Mouse (Mus musculus) myocyte (in vitro differentiated cells): ENCODE measurements around the gene Arfip2.
A peak's percentile ranks its signal among the peaks of the same experiment; 100 is the strongest.

Experiments
- E2F4 ChIP-seq: IDR thresholded peaks from one replicate; pipeline ENCODE4 v1.6.1; 2011; ENCODE audit warnings: mild to moderate bottlenecking, control low read depth, moderate library complexity; ENCODE audit not compliant: insufficient read depth
- MAX ChIP-seq: IDR thresholded peaks from one replicate; pipeline ENCODE4 v1.6.1; 2011; ENCODE audit warnings: low read depth, mild to moderate bottlenecking, control low read depth
- MYOD1 ChIP-seq, 3 experiments: IDR thresholded peaks; one replicate each; pipeline ENCODE4 v1.6.1; 2011; ENCODE audit warnings: control low read depth in 2 of 3, low read depth in 2 of 3, mild to moderate bottlenecking in 2 of 3, moderate library complexity in 1 of 3; ENCODE audit not compliant: insufficient read length in 2 of 3, control insufficient read depth in 1 of 3
- MYOG ChIP-seq, 3 experiments: IDR thresholded peaks; one replicate each; pipeline ENCODE4 v1.6.1; 2011; ENCODE audit warnings: control low read depth in 2 of 3, low read depth in 2 of 3, mild to moderate bottlenecking in 2 of 3; ENCODE audit not compliant: insufficient read length in 2 of 3, control insufficient read depth in 1 of 3, insufficient read depth in 1 of 3
- POLR2A ChIP-seq: IDR thresholded peaks from one replicate; pipeline ENCODE4 v1.6.1; 2011; ENCODE audit warnings: low read depth, mild to moderate bottlenecking, control low read depth, moderate library complexity; ENCODE audit not compliant: insufficient read length
- POLR2AphosphoS2 ChIP-seq: IDR thresholded peaks from one replicate; pipeline ENCODE4 v1.6.1; 2011; ENCODE audit warnings: low read depth, control low read depth; ENCODE audit not compliant: insufficient read length
- REST ChIP-seq: IDR thresholded peaks from one replicate; pipeline ENCODE4 v1.6.1; 2011; ENCODE audit warnings: mild to moderate bottlenecking, control low read depth, moderate library complexity; ENCODE audit not compliant: insufficient read depth, insufficient read length
- SRF ChIP-seq: IDR thresholded peaks from one replicate; pipeline ENCODE4 v1.6.1; 2011; ENCODE audit warnings: low read depth; ENCODE audit not compliant: control insufficient read depth, insufficient read length
- TCF3 ChIP-seq: IDR thresholded peaks from one replicate; pipeline ENCODE4 v1.6.1; 2011; ENCODE audit warnings: low read depth, control low read depth; ENCODE audit not compliant: insufficient read length
- USF1 ChIP-seq: IDR thresholded peaks from one replicate; pipeline ENCODE4 v1.6.1; 2011; ENCODE audit warnings: low read depth, mild to moderate bottlenecking, control low read depth, moderate library complexity

- TF ChIP-seq USF1 (no peak), POLR2A (peak; percentile 89), MYOG (IDR thresholded peaks at IDR 0.05; ENCODE audit: control insufficient read depth in 1 of 3, insufficient read depth in 1 of 3, insufficient read length in 2 of 3, low read depth in 2 of 3) (peak in 1 of 3 experiments; percentile 3), MAX (no peak), TCF3 (no peak), E2F4 (no peak), MYOD1 (IDR thresholded peaks at IDR 0.05; ENCODE audit: control insufficient read depth in 1 of 3, insufficient read length in 2 of 3, low read depth in 2 of 3) (peak in 1 of 3 experiments; percentile 25), REST (no peak), POLR2AphosphoS2 (peak; percentile 90), SRF (no peak)
Observed at GRCm38 (mm10) chr7:105633127-105633800, 7.0 kb downstream of the Arfip2 start, which contains the start of gene Trim3.
